Mouse (Mus musculus) mature B cell (primary cell): ENCODE data around the gene Slc7a5.

Experiments
- in situ Hi-C: fragments of 300-500 bp; cut with MboI; formaldehyde crosslinking; loops from 2 replicates; pipeline ENCODE4 v1.14.3; 2019

The Slc7a5 gene

GRCm38 (mm10) chr8:121852464-121852863 lies 55.0 kb downstream of the Slc7a5 start:
- in situ Hi-C loops: loop anchor here (5.0 kb wide), 1 partner anchor 60 kb away; no protein-coding TSS in a partner anchor

GRCm38 (mm10) chr8:121851716-121852115 lies 55.8 kb downstream of the Slc7a5 start:
- in situ Hi-C loops: loop anchor here (5.0 kb wide), 1 partner anchor 61 kb away; no protein-coding TSS in a partner anchor

GRCm38 (mm10) chr8:121850821-121851470 lies 56.5 kb downstream of the Slc7a5 start:
- in situ Hi-C loops: loop anchor here (5.0 kb wide), 1 partner anchor 61 kb away; no protein-coding TSS in a partner anchor

GRCm38 (mm10) chr8:121850436-121850820 lies 57.1 kb downstream of the Slc7a5 start:
- in situ Hi-C loops: loop anchor here (5.0 kb wide), 1 partner anchor 62 kb away; no protein-coding TSS in a partner anchor

- in situ Hi-C loops: loop anchor here (5.0 kb wide), 1 partner anchor 62 kb away; no protein-coding TSS in a partner anchor
Measured at GRCm38 (mm10) chr8:121850018-121850417, 57.5 kb downstream of the Slc7a5 start.

GRCm38 (mm10) chr8:121849303-121849702 lies 58.2 kb downstream of the Slc7a5 start:
- in situ Hi-C loops: no loop called here

GRCm38 (mm10) chr8:121848495-121848894 lies 59.0 kb downstream of the Slc7a5 start:
- in situ Hi-C loops: no loop called here

GRCm38 (mm10) chr8:121847987-121848386 lies 59.5 kb downstream of the Slc7a5 start:
- in situ Hi-C loops: no loop called here

GRCm38 (mm10) chr8:121847261-121847822 lies 60.2 kb downstream of the Slc7a5 start:
- in situ Hi-C loops: no loop called here

GRCm38 (mm10) chr8:121846815-121847214 lies 60.7 kb downstream of the Slc7a5 start:
- in situ Hi-C loops: no loop called here

GRCm38 (mm10) chr8:121844765-121845164 lies 62.7 kb downstream of the Slc7a5 start:
- in situ Hi-C loops: no loop called here

GRCm38 (mm10) chr8:121843184-121843733 lies 64.2 kb downstream of the Slc7a5 start:
- in situ Hi-C loops: no loop called here

- in situ Hi-C loops: no loop called here
Measured at GRCm38 (mm10) chr8:121842064-121842955, 65.2 kb downstream of the Slc7a5 start.

- in situ Hi-C loops: no loop called here
Measured at GRCm38 (mm10) chr8:121841242-121841641, 66.3 kb downstream of the Slc7a5 start.

GRCm38 (mm10) chr8:121832503-121832902 lies 75.0 kb downstream of the Slc7a5 start:
- in situ Hi-C loops: no loop called here

GRCm38 (mm10) chr8:121832061-121832460 lies 75.4 kb downstream of the Slc7a5 start:
- in situ Hi-C loops: no loop called here
